Mouse (Mus musculus) layer of hippocampus, adult 2 months (tissue): ENCODE data around the gene Exph5. TPM values are rescaled to one million over a fixed set of nuclear protein-coding genes. Genes with fewer than 3 reads are reported as not detected.

Experiments used
- DNase-seq, 2 experiments: peaks; one replicate each; pipeline ENCODE4 v3.0.0; 2022; ENCODE audit warnings: low spot score in 2 of 2
- H3K27ac ChIP-seq: fragments of 200-600 bp; 2 replicates; pipeline ENCODE4 v1.8.1; 2022
- H3K4me3 ChIP-seq: fragments of 200-600 bp; 2 replicates; pipeline ENCODE4 v1.8.1; 2022; ENCODE audit warnings: mild to moderate bottlenecking
- CTCF ChIP-seq: fragments of 200-600 bp; conservative IDR thresholded peaks from 2 replicates; pipeline ENCODE4 v1.8.1; 2022; ENCODE audit warnings: antibody characterized with exemption, mild to moderate bottlenecking, moderate library complexity
- total RNA-seq, 2 experiments: library from RNA; stranded (reverse); gene quantifications; 2 replicates each; pipeline ENCODE4 v1.2.3; 2021

The Exph5 gene
- total RNA-seq, 2 experiments from 2014 or later: 3.7 to 4.0 TPM

DNA sequence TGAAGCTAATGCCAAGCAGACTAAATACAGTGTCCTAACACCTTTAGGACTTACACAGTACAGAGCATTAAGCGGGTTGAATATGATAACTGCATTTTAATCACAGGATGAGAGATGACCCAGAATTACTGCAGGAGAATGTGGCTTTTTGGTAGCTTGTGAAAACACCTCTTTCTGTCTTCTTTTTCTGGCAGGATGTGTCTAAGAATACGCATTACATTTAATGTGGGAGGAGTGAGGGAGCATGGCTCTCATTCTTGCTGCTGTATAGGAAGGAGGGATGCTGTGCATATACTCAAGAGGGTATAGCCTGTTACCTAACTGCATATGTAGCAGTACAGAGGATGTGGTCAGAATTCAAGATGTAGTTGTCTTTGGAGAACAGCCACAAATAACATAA lies 26.7 kb downstream of the Exph5 start:
- no peak overlapping the region for H3K27ac ChIP-seq
- DNase-seq: no peak
- no peak for TF ChIP-seq CTCF
- no peak overlapping the region for H3K4me3 ChIP-seq

DNA sequence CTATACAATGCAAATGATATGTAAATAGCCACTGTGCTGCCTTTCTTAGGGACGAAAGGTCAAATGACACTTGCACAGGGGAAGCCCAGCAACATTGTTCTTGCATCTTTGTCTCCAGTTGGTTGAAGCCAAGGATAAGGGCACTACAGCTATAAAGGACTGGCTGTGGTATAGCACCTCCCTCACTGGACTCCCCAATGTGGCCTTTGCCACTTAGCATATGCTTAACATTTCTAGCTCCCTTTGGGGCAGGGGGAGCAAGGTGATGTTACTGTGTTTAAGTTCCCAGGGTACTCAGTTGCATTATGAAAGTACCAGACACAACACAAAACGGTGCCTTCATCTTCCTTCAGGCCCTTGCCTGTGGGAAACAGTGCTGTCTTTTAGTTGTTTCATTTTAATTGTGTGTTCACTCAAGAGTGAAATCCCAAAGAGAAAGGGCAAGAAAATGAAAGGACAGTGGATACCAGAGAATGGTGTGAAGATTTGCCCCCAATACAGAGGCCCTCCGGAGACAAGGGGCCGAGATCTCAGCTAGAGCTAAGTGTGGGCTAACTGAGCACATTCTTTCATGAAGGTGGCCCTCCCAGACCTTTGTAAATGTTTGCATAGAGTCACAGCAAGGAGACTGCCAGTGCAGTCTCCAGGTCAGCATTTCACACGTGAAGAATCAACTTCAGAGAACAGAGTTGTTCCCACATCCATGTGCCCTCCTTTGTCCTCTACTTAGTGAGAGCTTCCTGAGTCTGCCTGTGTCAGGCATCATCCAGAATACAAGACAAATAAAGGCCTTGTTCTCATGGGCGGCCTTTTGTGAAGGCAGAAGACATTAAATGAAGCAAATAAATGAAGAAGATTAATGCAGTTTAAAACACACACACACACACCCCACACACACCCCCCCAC lies 28.1 kb downstream of the Exph5 start:
- no peak for TF ChIP-seq CTCF
- Histone ChIP-seq H3K4me3 (no peak overlapping the region), H3K27ac (no peak overlapping the region)
- no peak for DNase-seq

DNA sequence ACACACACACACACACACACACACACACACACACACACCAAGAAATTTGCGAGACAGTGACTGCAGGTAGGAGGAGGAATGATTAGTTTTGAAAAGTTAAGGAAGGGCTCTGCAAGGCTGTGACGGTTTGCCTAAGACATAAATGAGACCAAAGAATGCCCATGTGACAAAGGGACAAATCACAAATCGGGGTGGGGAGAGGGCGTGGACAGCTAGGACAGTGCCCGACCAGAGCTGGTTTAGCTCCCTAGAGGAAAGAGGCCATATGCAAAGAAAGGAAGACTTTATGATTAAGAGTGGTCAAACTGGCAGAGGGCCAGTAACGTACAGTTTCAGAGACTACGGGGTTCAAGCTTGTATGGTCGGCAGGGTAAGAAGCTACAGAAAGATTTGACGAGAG lies 28.8 kb downstream of the Exph5 start:
- no peak for TF ChIP-seq CTCF
- no peak for DNase-seq

DNA sequence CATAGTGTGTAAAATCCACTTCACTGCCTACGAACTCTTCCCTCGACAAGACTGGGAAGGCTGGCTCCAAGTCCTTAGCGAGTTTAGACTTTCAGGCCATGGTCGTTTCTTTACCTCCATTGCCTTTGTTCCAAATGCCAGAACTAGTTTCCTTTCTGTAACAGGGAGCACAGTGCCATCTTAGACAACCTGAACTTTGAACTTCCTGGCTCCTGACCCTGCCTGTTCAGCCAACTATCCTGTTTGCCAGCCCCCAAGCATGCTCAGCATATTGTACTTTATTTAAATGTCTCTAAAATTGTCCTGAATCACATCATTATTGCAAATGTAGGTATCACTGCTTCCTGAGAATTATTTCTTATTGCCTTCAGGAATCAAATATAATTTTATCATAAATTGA lies 32.0 kb downstream of the Exph5 start:
- Histone ChIP-seq H3K4me3 (no peak overlapping the region), H3K27ac (no peak overlapping the region)
- TF ChIP-seq CTCF: no peak
- no peak for DNase-seq

More for the DNA sequence above, 28.8 kb downstream of the Exph5 start:
- Histone ChIP-seq H3K27ac (no peak overlapping the region), H3K4me3 (no peak overlapping the region)

DNA sequence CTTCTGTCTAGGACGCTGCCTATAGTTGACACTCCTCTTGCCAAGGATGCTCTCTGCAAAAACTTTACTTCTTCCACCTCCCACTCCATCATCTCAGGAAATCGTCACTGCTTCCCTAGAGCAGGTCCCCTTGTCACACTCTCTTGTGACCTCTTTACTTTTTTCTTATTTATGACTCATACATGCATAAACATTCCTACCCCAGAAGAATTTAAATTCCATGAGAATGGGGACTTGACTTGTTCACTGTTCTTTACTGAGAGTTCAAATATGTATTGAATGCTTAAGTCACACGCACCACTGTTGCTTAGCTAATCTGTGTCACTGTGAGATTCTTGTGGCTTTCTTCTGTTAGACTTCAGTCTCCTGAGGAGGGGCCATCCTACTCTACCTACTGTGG lies 33.7 kb downstream of the Exph5 start:
- DNase-seq: no peak
- no peak for TF ChIP-seq CTCF
- no peak overlapping the region for H3K4me3 ChIP-seq
- H3K27ac ChIP-seq: no peak overlapping the region

DNA sequence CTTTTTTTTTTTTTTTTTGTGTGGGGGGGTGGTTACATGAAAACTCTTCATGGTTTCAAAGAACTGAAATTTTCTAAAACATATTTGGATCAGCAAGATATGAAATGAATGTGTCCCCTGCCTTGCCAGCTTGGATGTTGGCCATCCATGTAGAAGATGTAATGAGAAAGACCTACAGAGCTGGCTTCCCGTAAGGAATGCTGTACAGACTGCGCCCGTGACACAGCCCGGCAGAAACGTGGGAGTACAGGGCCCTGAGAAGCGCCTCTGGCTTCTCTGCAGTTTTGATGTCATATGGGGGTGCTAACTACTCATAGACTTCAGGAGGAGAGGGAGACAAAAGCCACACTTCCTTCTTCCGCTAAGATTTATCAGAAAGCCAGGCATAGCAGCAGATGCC lies 38.1 kb downstream of the Exph5 start:
- Histone ChIP-seq H3K27ac (no peak overlapping the region), H3K4me3 (no peak overlapping the region)
- TF ChIP-seq CTCF: no peak
- no peak for DNase-seq

DNA sequence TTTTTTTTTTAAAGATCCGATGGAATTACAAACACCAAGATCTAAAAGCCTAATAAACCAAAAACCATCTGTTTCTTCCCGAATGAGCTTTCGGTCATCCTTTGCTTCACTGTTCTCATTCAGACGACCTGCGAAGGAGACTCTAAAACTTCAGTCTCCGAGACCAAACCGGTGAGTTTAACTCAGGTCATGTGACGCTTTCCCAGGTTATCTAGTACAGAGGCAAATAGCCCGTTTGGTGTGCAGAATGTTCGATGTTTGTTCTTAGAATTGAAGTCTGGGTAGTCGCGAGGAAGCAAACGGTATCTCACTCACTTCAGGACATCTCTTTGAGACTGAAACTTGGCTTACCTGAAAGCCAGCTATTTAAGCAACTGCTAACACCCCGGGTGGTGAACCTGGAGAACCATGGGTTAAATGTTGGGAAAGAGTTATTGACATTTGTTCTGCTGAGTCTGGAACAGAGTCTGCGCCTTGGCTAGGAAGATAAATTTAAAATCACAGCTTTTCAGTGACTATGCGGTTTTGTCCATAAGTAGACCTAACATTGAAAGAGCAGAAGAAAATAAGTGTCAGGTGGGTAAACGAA lies 39.0 kb downstream of the Exph5 start:
- no peak for TF ChIP-seq CTCF
- DNase-seq: no peak
- H3K27ac ChIP-seq: no peak overlapping the region; the same call in 1 of the 2 replicates

DNA sequence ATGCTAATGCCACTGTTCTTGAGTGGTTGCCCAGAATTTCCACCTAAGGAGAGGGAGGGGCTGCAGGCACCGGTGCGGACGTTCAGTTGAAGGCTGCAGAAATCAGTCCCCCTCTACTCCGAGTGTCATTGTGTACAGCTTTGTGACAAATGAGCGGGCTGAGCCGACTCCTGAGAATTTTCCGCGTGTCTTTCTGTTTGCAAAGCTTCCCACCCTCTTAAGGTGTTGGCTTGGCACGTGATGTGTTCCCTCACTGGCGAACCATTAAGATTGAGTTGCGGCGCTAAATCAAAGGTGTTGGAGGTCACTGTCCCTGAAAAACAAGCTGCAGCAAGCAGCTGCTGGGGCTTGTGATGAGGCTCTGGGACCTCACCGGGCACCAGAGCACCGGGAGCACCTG lies 39.5 kb downstream of the Exph5 start:
- TF ChIP-seq CTCF: no peak
- Histone ChIP-seq H3K27ac (peak overlapping the region; percentile 48; the same call in 1 of the 2 replicates), H3K4me3 (peak overlapping the region; percentile 59)
- no peak for DNase-seq

More for the DNA sequence above, 39.0 kb downstream of the Exph5 start:
- H3K4me3 ChIP-seq: peak overlapping the region; percentile 59

DNA sequence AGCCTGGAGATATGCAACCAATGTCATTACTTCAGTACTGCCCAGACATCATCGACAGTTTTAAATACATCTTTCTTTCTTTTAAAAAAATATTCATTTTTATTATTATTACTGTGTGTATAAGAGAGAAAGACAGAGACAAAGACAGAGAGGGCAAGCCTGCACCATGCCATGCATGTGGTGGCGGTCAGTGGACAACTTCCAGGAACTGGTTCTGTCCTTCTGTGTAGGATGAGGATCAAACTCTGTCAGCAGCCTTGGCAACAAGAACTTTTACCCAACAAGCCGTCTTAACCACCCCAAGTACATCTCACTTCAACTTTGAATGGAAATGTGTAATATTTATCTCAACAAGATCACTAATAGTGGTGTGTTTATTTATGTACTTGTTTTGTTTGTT lies 40.5 kb downstream of the Exph5 start:
- H3K27ac ChIP-seq: no peak overlapping the region
- no peak for TF ChIP-seq CTCF
- DNase-seq: no peak
- peak overlapping the region; percentile 59; the same call in 1 of the 2 replicates for H3K4me3 ChIP-seq

DNA sequence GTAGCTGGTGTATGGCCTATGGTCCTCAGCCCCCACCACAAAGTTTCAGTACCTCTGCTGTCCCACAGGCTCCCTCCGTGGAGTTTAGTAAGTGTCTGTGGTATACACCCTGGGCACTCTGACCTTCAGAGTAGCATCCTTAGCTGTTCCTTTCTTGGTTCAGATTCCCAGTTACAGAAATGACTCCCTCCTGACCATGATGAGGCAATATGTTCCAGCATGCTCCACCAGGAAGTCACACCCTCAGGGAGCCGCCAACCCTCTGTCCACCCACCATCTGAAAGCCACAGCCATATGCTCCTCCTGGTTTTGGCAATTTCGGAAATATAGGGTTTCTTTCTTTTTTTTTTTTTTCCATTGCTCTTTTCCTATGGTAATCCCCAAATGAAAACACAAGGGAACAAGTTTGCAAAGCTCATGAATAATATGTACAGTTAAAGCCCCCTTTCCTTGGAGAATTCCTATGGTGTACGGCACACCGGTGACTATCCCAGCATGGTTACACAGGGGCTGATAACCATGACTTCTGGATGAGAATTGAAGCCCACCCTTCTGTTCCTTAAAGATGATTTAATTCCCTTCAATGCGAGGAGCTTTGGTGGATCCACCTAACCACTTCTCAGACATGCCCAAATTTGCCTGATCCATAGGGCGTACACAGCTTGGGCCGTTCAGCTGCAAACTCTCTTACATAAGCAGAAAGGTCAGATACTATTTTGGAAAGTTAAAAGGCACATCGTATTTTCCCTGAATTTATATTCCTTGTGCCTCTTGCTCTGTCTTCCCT lies 43.4 kb downstream of the Exph5 start:
- H3K4me3 ChIP-seq: no peak overlapping the region
- no peak for DNase-seq

DNA sequence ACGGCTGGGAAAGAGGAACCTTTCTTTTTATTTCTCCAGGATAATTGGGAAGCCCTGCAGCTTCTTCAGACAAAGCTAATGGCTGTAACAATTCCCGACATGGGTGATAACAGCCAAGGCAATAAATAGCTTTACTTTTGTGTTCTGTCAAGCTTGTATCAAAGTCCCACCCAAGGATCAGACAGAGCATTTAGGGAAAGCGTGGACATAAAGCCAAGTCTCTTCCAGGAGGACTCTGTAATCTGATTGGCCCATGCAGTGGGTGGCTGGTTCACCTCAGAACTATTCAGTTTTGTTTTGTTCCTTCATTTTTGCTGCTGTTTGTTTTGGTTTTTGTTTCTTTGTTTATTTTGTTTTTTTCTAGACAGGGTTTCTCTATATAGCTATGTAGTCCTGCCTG lies 44.3 kb downstream of the Exph5 start:
- Histone ChIP-seq H3K27ac (no peak overlapping the region), H3K4me3 (no peak overlapping the region)
- no peak for TF ChIP-seq CTCF
- DNase-seq: no peak

More for the DNA sequence above, 43.4 kb downstream of the Exph5 start:
- no peak for TF ChIP-seq CTCF
- H3K27ac ChIP-seq: no peak overlapping the region

DNA sequence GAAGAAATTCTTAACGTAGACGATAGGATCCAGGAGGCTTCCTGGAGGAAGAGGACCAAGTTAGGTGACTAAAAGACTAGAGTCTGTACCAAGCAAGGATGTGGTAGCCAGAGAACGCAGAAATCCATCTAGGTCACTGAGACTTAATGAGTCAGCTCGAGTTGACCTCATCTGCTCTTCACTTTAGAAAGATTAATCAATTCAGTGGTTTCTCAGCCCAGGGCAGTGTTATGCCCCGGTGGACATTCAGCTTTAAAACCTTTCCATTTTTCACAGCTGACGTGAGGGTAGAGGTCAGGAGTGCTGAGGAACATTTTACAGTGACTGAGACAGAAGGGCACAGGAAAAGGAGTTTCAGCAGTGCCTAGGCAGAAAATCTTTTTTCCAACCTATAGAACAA lies 44.9 kb downstream of the Exph5 start:
- no peak overlapping the region for H3K27ac ChIP-seq
- no peak overlapping the region for H3K4me3 ChIP-seq
- TF ChIP-seq CTCF: no peak
- DNase-seq: no peak

DNA sequence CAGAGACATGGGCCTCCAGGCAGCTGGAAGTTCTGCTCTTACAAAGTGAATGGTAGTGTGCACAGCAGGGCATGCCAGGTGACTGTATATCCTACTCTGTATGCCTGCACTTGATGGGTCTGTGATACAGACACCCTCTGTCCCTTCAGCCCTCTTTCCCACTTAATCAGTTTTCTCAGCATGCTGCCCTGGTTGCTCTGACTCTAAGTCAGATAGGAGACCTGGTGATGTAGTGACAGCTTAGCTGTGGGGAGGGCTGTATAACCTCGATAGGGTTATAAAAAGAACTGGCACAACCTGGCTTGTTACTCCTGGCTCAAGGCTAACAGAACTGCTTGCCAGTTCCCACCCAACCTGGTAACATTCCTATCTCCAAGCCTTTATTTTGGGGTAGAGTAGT lies 47.7 kb downstream of the Exph5 start:
- Histone ChIP-seq H3K4me3 (no peak overlapping the region), H3K27ac (no peak overlapping the region)
- no peak for DNase-seq
- no peak for TF ChIP-seq CTCF
